Mouse (Mus musculus) hindbrain, postnatal 0 days (tissue): ENCODE measurements around the gene Galnt10. TPM values are rescaled to one million over a fixed set of nuclear protein-coding genes. Genes with fewer than 3 reads are reported as not detected.
A peak's percentile ranks its signal among the peaks of the same experiment; 100 is the strongest.

ENCODE experiments used
- ATAC-seq: fragments of 200-750 bp; cut with Nextera tagmentation; 2 replicates; pipeline ENCODE4 v1.8.0; 2017; ENCODE audit warnings: mild to moderate bottlenecking, moderate TSS enrichment, moderate library complexity
- DNase-seq: peaks from one replicate; pipeline ENCODE4 v3.0.0-alpha.2; 2015; ENCODE audit warnings: low spot score
- H3K27ac ChIP-seq: fragments of 300-500 bp; sonication (generic); 2 replicates; pipeline ENCODE4 v1.5.1; 2014; ENCODE audit warnings: mild to moderate bottlenecking
- H3K27me3 ChIP-seq: fragments of 300-500 bp; sonication (generic); 2 replicates; pipeline ENCODE4 v1.6.1; 2014; ENCODE audit warnings: low read length, mixed read lengths; ENCODE audit not compliant: insufficient read depth
- H3K36me3 ChIP-seq: fragments of 300-500 bp; sonication (generic); 2 replicates; pipeline ENCODE4 v1.6.1; 2014; ENCODE audit warnings: low read length, mixed read lengths; ENCODE audit not compliant: insufficient read depth
- H3K4me1 ChIP-seq: fragments of 300-500 bp; sonication (generic); 2 replicates; pipeline ENCODE4 v1.6.1; 2014; ENCODE audit warnings: antibody characterized with exemption, low read length, mixed read lengths; ENCODE audit not compliant: insufficient read depth
- H3K4me2 ChIP-seq: fragments of 300-500 bp; sonication (generic); 2 replicates; pipeline ENCODE4 v1.6.1; 2014; ENCODE audit warnings: low read depth, mild to moderate bottlenecking, low read length, moderate library complexity, mixed read lengths
- H3K4me3 ChIP-seq: fragments of 300-500 bp; sonication (generic); 2 replicates; pipeline ENCODE4 v1.5.1; 2014; ENCODE audit warnings: low read length
- H3K9ac ChIP-seq: fragments of 300-500 bp; sonication (generic); replicated peaks from 2 replicates; pipeline ENCODE4 v1.6.1; 2014; ENCODE audit warnings: mild to moderate bottlenecking, low read length, moderate library complexity, mixed read lengths
- H3K9me3 ChIP-seq: fragments of 300-500 bp; sonication (generic); 2 replicates; pipeline ENCODE4 v1.6.1; 2016; ENCODE audit warnings: low read length, mixed read lengths
- CTCF ChIP-seq: IDR thresholded peaks from 2 replicates; pipeline ENCODE4 v1.5.1; 2016; ENCODE audit warnings: antibody characterized with exemption, control low read depth, low read depth
- WGBS: fragments of 180-500 bp; shearing (Covaris S2); extraction: QIAGEN DNeasy Blood & Tissue Kit; methylation state at CpG from one replicate; pipeline ENCODE4 v1.1.7; 2014; 5-methylcytosine and 5-hydroxymethylcytosine counted together
- polyA plus RNA-seq: library from polyadenylated mRNA; unstranded; fragments of >200 nt; fragmentation: Nextera tagmentation; extraction: Ambion mirVana; gene quantifications from 2 replicates; pipeline ENCODE4 v1.2.1, GENCODE M21; 2015
- total RNA-seq: library from RNA; depleted of rRNA; stranded (reverse); fragments of >200 nt; gene quantifications from 2 replicates; pipeline ENCODE4 v1.2.3, GENCODE M21; 2014

The Galnt10 gene
- total and polyA plus RNA-seq, 2 experiments from 2014 or later, result 10.9 to 20.3 TPM

- peaks cover 6% of the 10 kb centered on the region; the same call in 1 of the 2 replicates for H3K4me1 ChIP-seq
- DNase-seq, result no peak
- 91% methylated on average over 4 of the region's 4 CpGs for WGBS
- no peaks in the 10 kb centered on the region for H3K27me3 ChIP-seq
- H3K9me3 ChIP-seq, result no peaks in the 10 kb centered on the region
- ATAC-seq, result no peak
- H3K4me2 ChIP-seq, result no peak overlapping the region
- H3K9ac ChIP-seq, result no peak overlapping the region
- no peak overlapping the region for H3K27ac ChIP-seq
- no peak for TF ChIP-seq CTCF
- no peak overlapping the region for H3K4me3 ChIP-seq
- no peaks in the 10 kb centered on the region for H3K36me3 ChIP-seq
These were observed 14.9 kb downstream of the Galnt10 start for GRCm38 (mm10) chr11:57660156-57660555.

DNA sequence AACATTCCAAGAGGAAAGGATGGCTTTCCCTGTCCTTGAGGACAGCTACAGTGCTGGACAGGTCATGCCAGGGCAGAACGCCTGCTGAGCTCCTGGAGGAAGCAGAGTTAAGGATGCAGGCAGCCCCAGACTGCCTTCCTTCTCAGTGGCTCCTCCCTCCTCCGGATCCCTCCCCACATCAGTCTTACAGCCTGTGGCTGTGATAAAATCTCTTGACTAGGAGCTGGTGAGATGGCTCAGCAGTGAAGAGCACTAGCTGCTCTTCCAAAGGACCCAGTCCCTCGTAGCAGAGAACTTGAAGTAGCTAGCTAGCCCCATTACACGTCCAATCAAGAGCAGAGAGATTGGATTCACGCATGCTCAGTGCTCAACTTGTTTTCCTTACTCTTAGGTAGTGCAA, 15.6 kb downstream of the Galnt10 start:
- Histone ChIP-seq H3K27ac (no peak overlapping the region), H3K4me2 (no peak overlapping the region), H3K27me3 (no peaks in the 10 kb centered on the region), H3K4me1 (peaks cover 6% of the 10 kb centered on the region; the same call in 1 of the 2 replicates), H3K9ac (no peak overlapping the region), H3K36me3 (no peaks in the 10 kb centered on the region), H3K9me3 (no peaks in the 10 kb centered on the region), H3K4me3 (no peak overlapping the region)
- DNase-seq (no peak), ATAC-seq (no peak)
- no peak for TF ChIP-seq CTCF
- 79% methylated on average over 5 of the region's 5 CpGs for WGBS

DNA sequence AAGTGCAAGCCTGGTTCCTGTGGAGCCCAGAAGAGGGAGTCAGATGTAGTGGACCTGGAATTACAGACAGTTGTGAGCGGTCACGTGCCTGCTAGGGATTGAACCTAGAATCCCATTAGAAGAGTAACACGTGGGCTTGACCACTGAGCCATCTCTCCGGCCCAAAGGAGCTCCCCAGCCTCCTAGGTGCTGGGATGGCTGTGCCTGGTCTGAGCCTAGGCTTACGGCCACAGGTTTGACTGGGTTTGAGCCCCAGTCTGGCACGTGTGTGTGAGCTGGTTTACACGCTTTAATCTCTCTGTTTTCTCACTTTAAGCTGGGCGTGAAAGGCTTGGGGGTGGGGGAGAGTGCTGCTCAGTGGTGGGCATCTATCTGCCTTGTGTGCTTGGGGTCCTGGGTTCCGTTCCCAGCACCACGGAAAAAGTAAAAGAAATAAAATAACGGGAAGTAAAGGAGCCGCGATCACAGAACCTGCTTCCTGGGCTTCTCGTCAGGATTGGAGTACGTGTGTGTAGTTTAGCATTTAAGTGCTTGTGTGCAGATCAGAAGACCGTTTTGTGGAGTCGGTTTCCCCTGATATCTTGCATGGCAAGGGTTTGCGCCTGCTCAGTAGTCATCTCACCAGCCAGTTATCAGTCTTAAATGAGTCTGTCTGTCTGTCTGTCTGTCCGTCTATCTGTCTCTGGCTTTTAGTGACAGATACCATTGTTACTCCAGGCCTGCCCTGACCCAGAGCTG, 16.4 kb downstream of the Galnt10 start:
- no peak overlapping the region; the same call in 1 of the 2 replicates for H3K9ac ChIP-seq
- H3K4me3 ChIP-seq, result no peak overlapping the region
- H3K36me3 ChIP-seq, result no peaks in the 10 kb centered on the region
- no peaks in the 10 kb centered on the region for H3K9me3 ChIP-seq
- no peak overlapping the region for H3K27ac ChIP-seq
- no peak overlapping the region for H3K4me2 ChIP-seq
- no peaks in the 10 kb centered on the region for H3K27me3 ChIP-seq
- WGBS, result 92% methylated on average over 19 of the region's 19 CpGs
- H3K4me1 ChIP-seq, result peaks cover 6% of the 10 kb centered on the region; the same call in 1 of the 2 replicates
- ATAC-seq, result no peak
- no peak for DNase-seq
- TF ChIP-seq CTCF, result no peak

DNA sequence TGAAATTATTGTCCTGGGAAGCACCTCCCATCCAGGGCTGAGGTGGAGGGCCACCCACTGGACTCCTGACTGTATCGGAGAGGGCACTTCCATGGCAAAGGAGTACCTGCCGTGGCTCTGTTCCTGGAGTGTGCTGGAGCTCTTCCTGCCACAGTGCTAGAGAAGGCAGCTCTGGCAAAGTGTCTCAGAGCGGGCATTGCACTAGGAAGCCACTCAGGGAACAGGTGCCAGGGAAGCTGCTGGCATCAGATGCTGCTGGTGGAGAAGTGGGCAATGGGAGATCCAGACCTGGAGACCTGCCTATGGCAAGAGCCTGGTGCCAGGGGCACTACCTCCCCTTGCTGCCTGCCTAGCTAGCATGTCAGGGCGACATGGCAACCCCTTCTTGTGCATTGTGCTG, 17.0 kb downstream of the Galnt10 start:
- 65% methylated on average over 4 of the region's 4 CpGs for WGBS
- no peak overlapping the region for H3K27ac ChIP-seq
- no peak overlapping the region; the same call in 1 of the 2 replicates for H3K9ac ChIP-seq
- H3K4me2 ChIP-seq, result no peak overlapping the region
- 0 out of 2 replicates have a peak, but pooled peaks cover 4% of the 10 kb centered on the region for H3K4me1 ChIP-seq
- H3K9me3 ChIP-seq, result no peaks in the 10 kb centered on the region
- peak; percentile 30 for DNase-seq
- peak; percentile 48; the same call in 1 of the 2 replicates for ATAC-seq
- H3K36me3 ChIP-seq, result no peaks in the 10 kb centered on the region
- no peak overlapping the region for H3K4me3 ChIP-seq
- no peaks in the 10 kb centered on the region for H3K27me3 ChIP-seq
- no peak for TF ChIP-seq CTCF

DNA sequence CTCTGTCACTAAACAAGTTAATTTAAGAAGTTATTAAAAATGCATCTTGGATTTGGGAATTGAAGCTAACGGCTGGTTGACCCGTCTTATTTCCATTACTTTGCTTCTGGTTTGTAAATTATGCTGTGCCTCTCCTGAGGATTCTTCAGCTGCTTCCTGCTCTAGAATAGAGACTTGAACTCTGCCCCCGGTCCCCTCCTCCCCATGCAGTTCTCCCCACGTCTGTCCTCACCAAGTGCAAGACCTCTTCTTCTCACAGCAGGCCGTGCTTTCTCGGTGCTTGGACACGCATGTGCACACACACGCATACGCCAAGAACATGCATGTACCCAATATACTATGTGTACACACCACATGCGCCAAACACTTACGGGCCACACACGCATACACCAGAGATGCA, 18.0 kb downstream of the Galnt10 start:
- Histone ChIP-seq H3K4me1 (0 out of 2 replicates have a peak, but pooled peaks cover 4% of the 10 kb centered on the region), H3K4me3 (no peak overlapping the region), H3K9me3 (no peaks in the 10 kb centered on the region), H3K36me3 (no peaks in the 10 kb centered on the region), H3K27me3 (no peaks in the 10 kb centered on the region), H3K9ac (no peak overlapping the region), H3K27ac (no peak overlapping the region), H3K4me2 (no peak overlapping the region)
- ATAC-seq (no peak), DNase-seq (no peak)
- WGBS, result 74% methylated on average over 12 of the region's 12 CpGs
- no peak for TF ChIP-seq CTCF

DNA sequence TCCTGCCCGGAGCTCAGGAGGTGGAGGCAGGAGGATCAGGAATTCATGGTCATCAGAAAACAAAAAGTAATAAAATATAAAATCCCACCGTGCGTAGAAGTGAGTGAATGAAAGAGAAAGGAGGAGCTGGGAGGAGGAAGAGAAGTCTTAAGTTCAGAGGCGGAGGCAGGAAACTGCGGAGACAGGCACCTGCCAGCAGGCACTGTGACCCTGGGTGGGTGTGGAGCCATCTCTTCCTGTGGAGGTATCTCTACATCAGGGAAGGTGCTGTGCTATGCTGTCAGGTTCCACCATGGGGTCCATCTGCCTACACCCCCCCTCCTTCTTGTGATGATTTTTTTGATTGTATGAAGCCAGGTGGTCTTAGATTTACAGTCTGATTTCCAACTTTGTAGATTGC, 19.5 kb downstream of the Galnt10 start:
- DNase-seq, result no peak
- Histone ChIP-seq H3K4me2 (no peak overlapping the region), H3K36me3 (no peaks in the 10 kb centered on the region), H3K9ac (no peak overlapping the region), H3K27ac (no peak overlapping the region), H3K9me3 (no peaks in the 10 kb centered on the region), H3K4me1 (0 out of 2 replicates have a peak, but pooled peaks cover 4% of the 10 kb centered on the region), H3K4me3 (no peak overlapping the region), H3K27me3 (no peaks in the 10 kb centered on the region)
- 90% methylated on average over 5 of the region's 5 CpGs for WGBS
- TF ChIP-seq CTCF, result no peak
- ATAC-seq, result no peak

DNA sequence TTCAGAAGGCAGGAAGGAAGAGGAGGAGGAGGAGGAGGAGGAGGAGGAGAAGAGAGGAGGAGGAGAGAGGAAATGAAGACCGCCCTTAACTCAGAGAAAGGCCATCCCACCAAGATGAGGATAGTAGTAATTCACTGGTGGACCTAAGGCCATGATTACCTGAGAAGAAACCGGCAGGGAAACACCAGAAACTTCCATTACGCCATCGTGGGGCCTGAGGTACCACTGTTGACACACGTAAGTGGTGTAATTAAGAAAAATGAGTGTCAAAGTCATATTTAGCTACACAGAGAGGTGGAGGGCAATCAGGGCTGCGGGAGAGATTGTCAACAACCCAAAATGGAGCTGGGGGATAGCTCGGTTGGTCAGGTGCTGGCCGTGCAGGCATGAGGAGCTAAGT, 23.0 kb downstream of the Galnt10 start:
- Histone ChIP-seq H3K9ac (no peak overlapping the region), H3K4me1 (no peaks in the 10 kb centered on the region), H3K9me3 (no peaks in the 10 kb centered on the region), H3K27me3 (no peaks in the 10 kb centered on the region), H3K36me3 (no peaks in the 10 kb centered on the region), H3K4me3 (no peak overlapping the region), H3K4me2 (no peak overlapping the region), H3K27ac (no peak overlapping the region)
- DNase-seq (no peak), ATAC-seq (no peak)
- WGBS, result 93% methylated on average over 8 of the region's 8 CpGs
- TF ChIP-seq CTCF, result no peak
